Mouse (Mus musculus): ENCODE results near the gene Ttc28.

GRCm38 (mm10) chr5:110889945-110890344 lies 10.3 kb downstream of the Ttc28 start:
- TF ChIP-seq CTCF (IDR thresholded peaks at IDR 0.05; ENCODE audit: insufficient read depth, low read length) = no peak
- no peak for TF ChIP-seq POLR2A (IDR thresholded peaks at IDR 0.05; ENCODE audit: borderline replicate concordance, extremely low read depth, low read depth, low read length)
